Mouse (Mus musculus): ENCODE data around the gene Inhbe. TPM values are rescaled to one million over a fixed set of nuclear protein-coding genes. Genes with fewer than 3 reads are reported as not detected.

Gene Inhbe
- total and polyA plus RNA-seq, 2 experiments from 2014 or later, result not detected

GRCm38 (mm10) chr10:127346173-127346572, 8.0 kb downstream of the Inhbe start:
- no peak overlapping the region for H3K9ac ChIP-seq (replicated peaks; ENCODE audit: low read length)
- H3K36me3 ChIP-seq (ENCODE audit: insufficient read depth, low read length), result no peaks in the 10 kb centered on the region
- TF ChIP-seq CTCF (IDR thresholded peaks at IDR 0.05; ENCODE audit: low read depth), result no peak
- H3K4me1 ChIP-seq (ENCODE audit: insufficient read depth, low read length), result no peaks in the 10 kb centered on the region
- ATAC-seq (no peak), DNase-seq (ENCODE audit: low spot score) (no peak)
- H3K4me3 ChIP-seq (ENCODE audit: low read length), result no peak overlapping the region
- 84% methylated on average over 3 of the region's 3 CpGs for WGBS
- H3K27ac ChIP-seq, result no peak overlapping the region
- H3K4me2 ChIP-seq (ENCODE audit: low read depth, low read length), result no peak overlapping the region
- H3K27me3 ChIP-seq (ENCODE audit: insufficient read depth, low read length), result 0 out of 2 replicates have a peak, but pooled peaks cover 4% of the 10 kb centered on the region
- H3K9me3 ChIP-seq (ENCODE audit: low read length), result no peaks in the 10 kb centered on the region

GRCm38 (mm10) chr10:127343029-127343428, 11.2 kb downstream of the Inhbe start:
- WGBS, result 66% methylated on average over 3 of the region's 3 CpGs
- Histone ChIP-seq H3K36me3 (ENCODE audit: insufficient read depth, low read length) (no peaks in the 10 kb centered on the region), H3K4me1 (ENCODE audit: insufficient read depth, low read length) (peaks cover 11% of the 10 kb centered on the region), H3K27me3 (ENCODE audit: insufficient read depth, low read length) (peaks cover 13% of the 10 kb centered on the region; the same call in 1 of the 2 replicates), H3K27ac (no peak overlapping the region), H3K4me2 (ENCODE audit: low read depth, low read length) (no peak overlapping the region), H3K9me3 (ENCODE audit: low read length) (no peaks in the 10 kb centered on the region), H3K9ac (replicated peaks; ENCODE audit: low read length) (no peak overlapping the region), H3K4me3 (ENCODE audit: low read length) (no peak overlapping the region)
- ATAC-seq, result no peak
- DNase-seq (ENCODE audit: low spot score), result no peak
- TF ChIP-seq CTCF (IDR thresholded peaks at IDR 0.05; ENCODE audit: low read depth), result no peak

- H3K36me3 ChIP-seq (ENCODE audit: insufficient read depth, low read length), result no peaks in the 10 kb centered on the region
- H3K27ac ChIP-seq, result peak within 1 kb of the TSS; percentile 20; the same call in 1 of the 2 replicates
- WGBS, result 1% methylated on average over 29 of the region's 29 CpGs
These were observed 12.1 kb downstream of the Inhbe start, which contains the start of gene Gli1 for GRCm38 (mm10) chr10:127341891-127342639. Gene Gli1 (minus strand): TSS chr10:127341974.

DNA sequence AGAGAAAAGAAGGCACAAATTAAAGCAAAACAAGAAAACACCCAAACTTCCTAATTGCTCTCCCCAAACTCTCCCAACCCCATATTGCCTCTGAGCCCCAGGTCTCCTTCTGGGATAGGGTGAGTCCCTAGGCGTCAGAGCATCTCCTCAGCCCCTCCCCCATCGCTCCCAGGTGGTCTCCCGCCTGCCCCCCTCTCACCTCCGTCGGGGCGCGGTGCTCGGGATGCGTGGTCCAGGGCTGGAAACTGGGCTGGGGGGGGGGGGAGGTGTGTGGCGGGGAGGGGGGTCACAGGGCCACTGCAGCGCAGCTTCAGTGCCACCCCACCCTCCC, 12.9 kb downstream of the Inhbe start:
- peak overlapping the region; percentile 37 for H3K4me3 ChIP-seq (ENCODE audit: low read length)
- peaks cover 13% of the 10 kb centered on the region; the same call in 1 of the 2 replicates for H3K27me3 ChIP-seq (ENCODE audit: insufficient read depth, low read length)
- no peaks in the 10 kb centered on the region for H3K36me3 ChIP-seq (ENCODE audit: insufficient read depth, low read length)
- TF ChIP-seq CTCF (IDR thresholded peaks at IDR 0.05; ENCODE audit: low read depth), result no peak
- no peaks in the 10 kb centered on the region for H3K9me3 ChIP-seq (ENCODE audit: low read length)
- 0 out of 2 replicates have a peak overlapping the region, but pooled peaks have one; percentile 20 for H3K27ac ChIP-seq
- DNase-seq (ENCODE audit: low spot score), result no peak
- 0 out of 2 replicates have a peak overlapping the region, but pooled peaks have one; percentile 5 for H3K9ac ChIP-seq (replicated peaks; ENCODE audit: low read length)
- 0 out of 2 replicates have a peak, but pooled peaks have one; percentile 3 for ATAC-seq
- WGBS, result 0% methylated on average over 8 of the region's 11 CpGs
- H3K4me1 ChIP-seq (ENCODE audit: insufficient read depth, low read length), result peaks cover 11% of the 10 kb centered on the region
- peak overlapping the region; percentile 68 for H3K4me2 ChIP-seq (ENCODE audit: low read depth, low read length)

More at GRCm38 (mm10) chr10:127341891-127342639, 12.1 kb downstream of the Inhbe start, which contains the start of gene Gli1:
- peaks cover 11% of the 10 kb centered on the region for H3K4me1 ChIP-seq (ENCODE audit: insufficient read depth, low read length)
- DNase-seq (ENCODE audit: low spot score) (peak; percentile 87), ATAC-seq (peak; percentile 54)
- TF ChIP-seq CTCF (IDR thresholded peaks at IDR 0.05; ENCODE audit: low read depth), result peak; percentile 93
- H3K4me2 ChIP-seq (ENCODE audit: low read depth, low read length), result peak within 1 kb of the TSS; percentile 68
- H3K9me3 ChIP-seq (ENCODE audit: low read length), result no peaks in the 10 kb centered on the region
- H3K4me3 ChIP-seq (ENCODE audit: low read length), result peak within 1 kb of the TSS; percentile 37
- peaks cover 13% of the 10 kb centered on the region; the same call in 1 of the 2 replicates for H3K27me3 ChIP-seq (ENCODE audit: insufficient read depth, low read length)
- 0 out of 2 replicates have a peak within 1 kb of the TSS, but pooled peaks have one; percentile 5 for H3K9ac ChIP-seq (replicated peaks; ENCODE audit: low read length)

DNA sequence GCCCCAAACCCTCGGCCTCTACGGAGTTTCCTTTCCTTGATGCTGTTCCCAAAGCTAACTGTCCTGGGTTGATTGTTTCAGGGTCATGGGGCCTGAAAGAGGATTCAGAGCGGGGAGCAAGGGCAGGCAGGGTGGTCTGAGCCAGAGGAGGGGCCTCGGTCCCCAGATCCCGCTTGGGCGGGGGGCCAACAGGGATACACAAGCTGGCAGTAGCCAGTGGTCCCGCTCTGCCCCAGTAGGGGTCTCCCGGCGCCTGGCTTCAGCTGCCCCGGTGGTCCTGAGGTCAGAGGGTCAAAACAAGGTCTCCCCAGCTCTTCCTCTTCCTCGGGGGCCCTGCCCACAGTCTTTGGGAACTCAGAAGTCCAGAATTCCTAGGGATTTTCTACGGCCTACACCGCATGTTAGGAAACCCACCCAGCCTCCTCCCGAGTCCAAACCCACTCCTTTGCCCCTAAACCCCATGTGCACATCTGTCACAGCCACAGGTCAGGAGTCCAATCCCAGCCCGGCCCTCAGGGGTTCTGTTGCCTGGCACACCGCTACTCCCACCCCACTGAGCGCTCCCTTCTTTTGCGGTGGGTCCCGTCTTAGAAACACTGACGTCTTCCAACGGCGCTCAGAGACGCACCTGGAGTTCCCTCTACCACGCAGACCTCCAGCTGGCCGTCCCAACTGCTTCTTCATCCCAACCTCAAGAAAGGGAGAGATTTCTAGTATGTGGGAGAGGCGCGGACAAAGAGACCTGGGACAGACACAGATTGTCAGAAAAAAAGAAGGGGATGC, 13.4 kb downstream of the Inhbe start:
- Histone ChIP-seq H3K36me3 (ENCODE audit: insufficient read depth, low read length) (no peaks in the 10 kb centered on the region), H3K4me3 (ENCODE audit: low read length) (peak overlapping the region; percentile 37), H3K4me2 (ENCODE audit: low read depth, low read length) (peak overlapping the region; percentile 68), H3K27me3 (ENCODE audit: insufficient read depth, low read length) (peaks cover 13% of the 10 kb centered on the region; the same call in 1 of the 2 replicates), H3K9ac (replicated peaks; ENCODE audit: low read length) (peak overlapping the region; percentile 28; the same call in 1 of the 2 replicates), H3K9me3 (ENCODE audit: low read length) (no peaks in the 10 kb centered on the region), H3K4me1 (ENCODE audit: insufficient read depth, low read length) (peaks cover 11% of the 10 kb centered on the region), H3K27ac (peak overlapping the region; percentile 41; the same call in 1 of the 2 replicates)
- DNase-seq (ENCODE audit: low spot score) (peak; percentile 58), ATAC-seq (no peak)
- TF ChIP-seq CTCF (IDR thresholded peaks at IDR 0.05; ENCODE audit: low read depth), result peak; percentile 8; the same call in 1 of the 2 replicates
- WGBS, result under 1% methylated on average over 27 of the region's 27 CpGs

All from hindbrain, postnatal 0 days (tissue).